Mouse (Mus musculus) cerebellum, adult 11-12 months (tissue): Measurements from ENCODE around the gene Etl4.

Experiments used
- DNase-seq: peaks from one replicate; pipeline ENCODE4 v3.0.0; 2022

The Etl4 gene

DNA sequence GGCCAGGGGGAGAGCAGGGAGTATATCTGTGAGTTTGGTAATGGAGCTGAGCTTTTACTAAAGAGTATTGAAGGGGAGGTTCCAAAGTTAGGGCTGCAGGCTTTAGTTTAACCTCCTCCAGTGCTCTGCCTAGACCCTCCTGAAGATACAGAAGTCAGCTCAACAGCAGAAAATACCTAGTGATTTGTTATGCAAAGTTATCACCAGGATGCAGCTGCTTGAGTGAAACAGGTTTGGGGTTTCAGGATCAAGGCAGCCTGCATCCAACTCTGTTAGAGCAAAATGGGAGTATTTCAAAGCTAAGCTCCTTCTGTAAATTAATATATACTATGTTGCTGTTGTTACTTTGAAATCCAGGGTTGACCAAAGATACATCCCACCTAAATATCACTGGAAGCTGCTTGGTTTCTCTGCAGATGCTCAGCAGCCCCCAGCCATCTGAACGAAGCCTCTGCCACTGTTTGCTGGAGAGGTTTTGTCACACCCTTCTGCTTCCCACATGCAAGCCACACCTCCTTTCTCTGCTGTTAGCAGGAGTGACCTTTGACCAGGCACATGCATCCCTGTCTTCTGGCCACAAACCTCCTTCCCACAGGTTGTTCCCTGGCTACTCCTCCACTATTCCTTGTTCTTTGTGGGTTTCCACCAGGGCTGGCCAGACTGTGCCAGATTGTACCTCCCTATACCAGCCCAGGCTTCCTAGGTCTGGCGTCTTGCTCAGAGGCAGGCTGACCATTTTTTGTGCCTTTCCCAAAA, 814.6 kb downstream of the Etl4 start:
- DNase-seq, result no peak

DNA sequence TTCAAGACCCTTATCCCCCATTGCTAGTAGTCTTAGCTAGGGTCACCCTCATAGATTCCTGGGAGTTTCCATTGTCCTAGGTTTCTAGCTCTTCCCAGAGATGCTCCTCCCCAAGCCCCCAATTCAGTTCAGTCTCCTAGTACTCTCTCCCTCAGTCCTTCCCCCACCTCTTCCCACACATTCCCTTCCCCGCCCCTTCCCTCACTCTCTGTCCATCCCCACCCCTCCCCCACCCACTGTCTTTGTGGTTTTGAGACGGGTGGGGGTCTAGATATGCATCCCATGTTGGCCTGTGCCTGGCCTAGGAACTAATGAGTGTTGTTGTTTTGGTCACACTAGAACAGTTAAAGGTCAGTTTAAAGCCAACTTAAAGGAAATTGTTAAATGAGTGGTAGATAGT, 817.4 kb downstream of the Etl4 start:
- no peak for DNase-seq

DNA sequence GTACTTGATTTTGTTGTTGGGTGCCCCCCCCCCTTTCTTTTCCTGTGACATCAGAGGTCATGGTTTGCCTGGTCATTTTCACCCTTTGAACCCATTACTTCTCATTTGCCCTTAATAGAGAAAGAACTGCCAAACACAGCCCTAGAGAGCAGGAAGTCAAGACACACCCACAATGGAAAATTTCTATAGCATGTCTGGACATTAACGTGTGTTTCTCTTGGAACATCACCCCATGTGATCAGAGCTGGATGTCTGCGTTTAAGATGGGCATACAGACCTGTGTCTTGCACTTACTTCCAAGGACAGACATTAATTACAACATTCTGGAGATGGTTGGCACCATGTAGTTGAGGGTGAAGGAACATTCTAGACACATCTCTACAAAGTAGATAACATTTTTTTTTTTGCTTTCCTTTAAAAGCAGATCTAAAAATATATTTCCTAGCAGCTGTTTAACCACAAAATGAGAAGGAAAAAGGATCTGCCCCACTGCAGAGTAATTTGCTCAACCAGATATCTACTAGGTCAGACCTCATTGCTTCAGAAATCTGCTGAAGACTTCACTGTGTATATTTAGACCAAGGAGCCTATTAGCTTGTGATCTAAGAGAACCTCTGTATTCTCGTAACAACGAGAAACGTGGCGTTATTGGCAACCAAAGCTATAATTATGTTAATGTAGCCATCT, 818.3 kb downstream of the Etl4 start:
- DNase-seq, result no peak

DNA sequence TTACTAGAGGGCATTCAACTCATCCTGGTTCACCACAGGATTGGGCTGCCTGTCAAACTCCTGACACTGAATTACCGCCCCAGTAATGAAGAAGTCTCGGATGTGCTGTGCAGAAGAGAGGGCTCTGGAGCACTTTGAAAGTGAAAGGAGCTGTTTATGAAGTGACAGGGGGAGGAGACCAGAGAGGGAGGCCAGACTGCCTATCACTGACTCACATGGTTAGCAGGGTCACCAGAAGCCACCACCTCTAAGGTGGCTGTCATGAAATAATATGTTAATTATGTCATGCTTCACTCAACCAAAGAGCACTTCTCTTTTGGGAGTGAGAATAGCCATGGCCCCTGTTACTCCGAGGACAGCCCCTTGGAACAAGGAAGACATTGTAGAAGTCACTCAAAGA, 825.9 kb downstream of the Etl4 start:
- DNase-seq, result no peak

DNA sequence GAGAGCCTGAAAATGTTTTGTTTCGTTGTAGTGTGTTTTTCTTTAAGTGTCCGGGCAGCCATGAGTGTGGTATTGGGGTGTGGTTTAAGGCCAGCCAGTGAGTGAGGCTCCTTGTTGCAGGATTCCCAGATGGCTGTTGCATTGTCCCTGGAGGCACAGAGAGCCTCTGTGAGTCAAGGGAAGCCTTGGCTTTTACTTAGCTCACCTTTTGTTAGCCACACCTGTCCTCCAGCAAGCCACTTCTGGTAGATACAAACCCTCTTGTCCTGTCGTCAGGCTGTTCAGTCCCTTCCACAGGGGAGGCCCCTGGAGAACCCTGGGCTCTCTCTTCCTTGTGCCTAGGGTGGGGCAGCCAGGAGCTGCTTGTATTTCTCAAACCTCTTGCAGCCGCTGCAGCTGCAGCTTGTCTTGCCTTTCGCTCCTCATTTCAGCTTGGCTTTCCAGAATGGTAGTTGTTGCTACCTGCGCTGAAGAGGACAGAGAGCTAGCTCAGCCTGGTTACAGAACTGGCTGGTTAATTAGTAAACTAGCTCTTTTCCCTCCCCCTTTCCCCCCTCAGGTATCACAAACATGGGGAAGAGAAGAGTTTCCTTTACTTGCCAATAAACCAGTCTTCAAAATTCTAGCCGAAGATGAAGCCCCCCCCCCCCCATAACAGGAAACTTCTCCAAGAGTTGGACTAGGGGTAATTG, 826.9 kb downstream of the Etl4 start:
- no peak for DNase-seq

DNA sequence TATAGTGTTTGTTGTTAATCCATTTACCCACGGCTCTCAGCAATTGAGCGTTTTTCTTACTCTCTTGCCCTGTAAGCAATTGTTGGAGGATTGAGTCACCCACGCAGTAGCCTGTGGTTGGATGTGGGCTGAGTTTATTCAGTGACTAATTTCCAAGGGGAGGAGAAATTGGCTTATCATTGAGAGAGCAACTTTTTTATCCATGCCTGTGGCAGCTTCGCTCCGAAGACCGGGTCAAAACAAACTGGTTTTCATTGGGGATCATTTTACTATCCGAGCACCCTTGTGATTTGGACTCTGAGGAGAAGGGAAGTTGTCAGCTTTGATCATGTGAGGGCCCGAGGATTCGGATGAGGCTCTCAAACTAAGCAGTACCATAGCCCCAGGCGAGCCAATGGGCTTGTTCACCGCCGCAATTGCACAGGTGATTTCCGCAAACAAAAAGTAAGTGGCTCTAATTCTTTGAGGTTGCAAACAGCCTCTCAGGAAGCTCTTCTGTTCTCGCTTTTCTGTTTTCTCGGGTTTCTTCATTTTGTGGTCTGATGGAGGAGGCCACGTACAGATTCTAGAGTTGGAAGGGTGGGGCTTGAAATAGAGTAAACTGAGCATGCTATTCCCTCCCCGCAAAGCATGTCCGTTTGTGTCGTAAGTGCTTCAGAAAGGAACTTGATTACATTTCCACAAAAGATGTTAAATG, 827.7 kb downstream of the Etl4 start:
- no peak for DNase-seq

DNA sequence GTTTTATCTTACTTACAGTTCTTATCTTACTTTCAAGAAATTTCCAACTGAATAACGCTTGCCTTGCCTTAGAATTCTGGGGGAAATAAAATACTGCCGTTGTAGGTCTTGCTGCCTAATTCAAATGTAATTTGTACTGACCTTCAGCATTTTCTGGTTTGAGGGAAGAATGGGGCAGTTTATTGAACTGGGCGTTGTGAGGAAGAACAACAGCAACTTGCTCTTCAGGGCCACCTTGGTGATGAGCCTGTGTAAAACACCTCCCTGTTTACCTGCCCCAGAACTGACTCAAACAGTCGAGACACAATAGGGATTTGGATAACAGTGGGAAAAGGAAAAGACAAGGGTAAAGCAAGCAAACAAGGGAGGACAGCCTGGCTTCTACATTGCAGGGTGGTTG, 828.3 kb downstream of the Etl4 start:
- no peak for DNase-seq

DNA sequence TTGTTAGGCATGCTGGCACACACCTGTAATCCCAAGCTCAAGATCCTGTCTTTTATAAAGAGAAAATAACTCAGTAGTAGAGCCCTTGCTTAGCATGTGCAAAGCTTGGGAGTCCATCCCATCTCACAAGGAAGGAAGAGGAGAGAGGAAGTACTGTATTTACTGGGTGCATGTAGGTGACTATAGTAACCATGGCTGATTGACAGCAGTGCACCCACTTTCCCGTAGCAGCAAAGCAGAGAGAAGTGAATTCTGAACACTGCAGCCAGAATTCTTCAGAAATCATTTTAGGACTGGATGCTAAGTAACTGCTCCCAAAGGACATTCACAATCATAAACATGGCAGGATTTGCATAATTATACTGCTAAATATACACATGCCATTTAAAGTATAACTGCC, 838.1 kb downstream of the Etl4 start:
- DNase-seq, result no peak

DNA sequence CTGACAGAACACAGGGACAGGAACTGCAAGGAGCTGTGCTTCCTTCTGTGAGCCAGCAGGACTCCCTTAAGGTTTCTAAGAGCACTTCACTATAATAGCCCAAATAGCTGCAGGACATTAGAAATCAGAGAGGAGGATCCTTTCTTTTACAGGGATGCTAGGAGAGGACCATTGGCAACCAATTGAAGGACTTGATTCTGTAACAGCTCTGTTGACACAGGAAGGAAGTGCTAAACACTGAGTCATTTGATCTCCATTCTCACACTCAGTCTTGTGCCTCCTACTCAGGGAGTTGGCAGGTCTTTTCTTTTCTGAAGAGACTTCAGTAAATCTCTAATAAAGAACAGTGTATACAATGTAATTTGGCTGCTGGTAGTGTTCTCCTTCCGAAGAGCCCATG, 838.9 kb downstream of the Etl4 start:
- no peak for DNase-seq

DNA sequence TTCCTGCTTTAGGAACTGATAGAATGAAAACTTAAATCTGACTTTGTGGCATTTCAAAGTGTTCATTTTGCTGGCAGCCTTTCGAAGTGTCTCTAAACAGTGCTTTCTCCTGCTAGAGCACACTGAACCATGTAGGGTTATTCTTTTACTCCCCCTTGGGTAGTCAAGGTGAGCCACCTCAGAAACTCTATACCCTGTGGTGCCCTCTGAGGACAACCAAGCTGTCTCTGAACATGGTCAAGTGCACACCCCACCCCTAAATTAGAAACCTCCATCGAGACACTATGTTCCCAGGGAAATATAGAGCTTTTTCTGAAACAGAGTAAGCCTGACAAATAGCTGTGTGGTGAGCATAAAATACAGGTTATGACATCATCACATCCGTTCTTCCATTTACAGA, 840.1 kb downstream of the Etl4 start:
- no peak for DNase-seq

DNA sequence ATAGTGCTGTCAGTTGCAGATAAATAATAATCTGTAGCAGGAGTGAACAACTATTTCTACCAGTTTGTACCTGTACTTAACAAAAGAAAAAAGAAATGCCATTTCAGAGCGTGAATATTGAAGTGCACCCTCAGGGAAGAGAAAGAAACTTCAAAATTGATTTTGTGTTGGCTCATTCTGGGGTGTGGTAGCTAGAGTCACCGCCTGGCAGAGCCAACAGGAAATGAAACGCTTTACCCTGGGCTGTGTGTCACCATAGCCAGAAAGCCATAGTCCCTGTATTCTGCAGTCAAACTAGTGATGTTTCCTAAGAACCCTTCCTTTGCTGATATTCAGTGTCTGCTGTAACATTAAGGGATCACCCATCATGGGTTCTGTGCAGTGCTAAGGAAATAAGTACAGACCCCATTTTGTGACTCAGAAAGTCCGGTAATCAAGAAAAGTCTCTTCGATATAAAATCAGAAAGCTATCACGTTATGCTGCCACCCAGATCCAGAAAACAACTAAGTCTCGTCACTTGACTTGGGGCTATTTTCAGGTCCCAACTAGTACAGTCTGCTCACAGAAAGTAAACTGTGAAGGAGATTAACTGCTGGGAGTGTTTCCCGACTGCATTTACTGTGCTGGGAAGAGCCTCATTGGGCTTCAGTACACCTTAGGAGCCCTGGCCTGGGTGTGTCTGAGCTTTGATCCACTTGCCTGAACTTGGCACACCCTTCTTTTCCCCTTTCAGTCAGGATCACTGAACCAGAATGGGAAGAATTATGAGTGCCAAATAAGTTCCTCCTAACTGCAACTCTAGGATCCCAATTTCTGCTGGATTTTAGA, 843.9 kb downstream of the Etl4 start:
- no peak for DNase-seq

DNA sequence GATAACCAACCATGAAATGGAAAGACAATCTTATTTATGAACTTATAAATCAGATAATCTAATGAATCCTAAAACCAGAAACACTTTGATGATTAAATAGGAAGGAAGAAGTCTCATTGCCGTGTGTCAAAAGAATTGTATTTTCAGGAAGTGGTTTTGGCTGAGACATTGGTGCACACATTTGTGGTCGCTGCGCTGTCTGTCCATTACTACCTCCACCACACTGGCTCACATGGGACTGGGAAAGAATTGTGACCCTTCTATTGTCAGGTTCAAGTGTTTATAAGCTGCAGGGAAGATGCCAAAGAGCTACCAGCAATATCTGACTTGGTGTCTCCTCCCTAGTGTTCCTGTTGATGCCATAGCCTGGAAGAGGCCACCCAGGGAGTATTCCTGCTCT, 847.4 kb downstream of the Etl4 start:
- DNase-seq, result no peak

DNA sequence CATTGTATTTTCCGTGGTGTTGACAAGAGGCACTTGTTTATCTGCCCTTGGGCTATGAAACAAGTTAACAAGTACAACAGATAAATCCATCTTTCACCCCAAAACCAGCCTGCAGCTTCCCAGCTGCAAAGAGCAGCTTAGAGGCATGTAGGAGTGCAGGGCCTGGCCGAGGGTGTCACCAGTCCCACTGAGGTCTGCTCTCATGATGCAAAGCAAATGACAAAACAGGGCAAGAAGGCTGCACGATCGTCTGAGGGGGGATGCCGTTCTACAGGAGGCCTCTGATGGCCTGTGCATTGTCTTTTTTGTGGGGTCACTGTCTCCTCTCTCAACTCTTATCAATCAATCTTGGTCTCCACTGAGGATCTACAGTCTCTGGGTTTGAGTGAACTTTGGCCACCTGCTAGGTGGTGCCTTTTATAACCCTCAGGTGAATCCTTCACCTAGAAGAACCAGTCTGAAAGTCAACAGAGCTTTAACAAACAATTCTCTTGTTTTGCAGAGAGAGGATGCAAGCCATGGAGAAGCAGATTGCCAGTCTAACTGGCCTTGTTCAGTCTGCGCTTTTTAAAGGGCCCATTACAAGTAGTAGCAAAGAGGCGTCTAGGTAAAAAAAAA, 849.6 kb downstream of the Etl4 start:
- no peak for DNase-seq

DNA sequence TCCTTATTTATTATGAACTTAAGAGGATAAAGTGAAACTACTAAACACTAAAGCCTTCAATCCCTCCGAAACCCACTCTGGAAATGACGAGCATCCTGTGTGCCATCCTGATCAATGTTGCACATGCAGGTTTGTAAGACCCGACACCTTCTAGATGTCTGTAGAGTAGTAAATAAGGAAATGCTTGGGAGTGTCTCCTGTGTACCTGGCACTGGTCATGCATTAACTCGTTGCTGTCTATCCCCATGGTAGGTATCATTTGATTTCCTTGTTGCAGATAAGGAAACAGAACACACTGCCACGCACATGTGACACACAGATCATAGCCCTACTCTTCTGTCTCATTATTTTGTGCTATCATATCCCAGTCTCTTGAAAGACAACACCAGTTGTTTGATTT, 851.7 kb downstream of the Etl4 start:
- no peak for DNase-seq

DNA sequence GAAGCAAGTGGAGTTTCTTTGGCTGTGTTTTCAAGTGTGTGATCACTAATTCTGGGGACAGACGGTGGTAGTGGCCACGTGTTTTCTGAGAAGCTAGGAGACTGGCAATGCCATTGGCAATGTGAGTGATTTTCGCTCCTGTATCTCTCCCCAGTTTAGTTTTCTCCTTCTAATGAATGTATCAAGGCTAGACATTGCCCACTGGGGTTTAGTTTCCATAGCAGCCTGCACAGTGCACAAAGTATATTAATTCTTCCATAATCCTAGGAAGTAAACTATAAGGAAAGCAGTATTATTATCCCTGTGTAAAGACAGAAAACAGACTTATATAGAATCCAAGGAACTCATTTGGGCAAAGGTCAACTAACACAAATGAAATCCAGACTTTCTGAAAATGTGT, 852.2 kb downstream of the Etl4 start:
- no peak for DNase-seq

DNA sequence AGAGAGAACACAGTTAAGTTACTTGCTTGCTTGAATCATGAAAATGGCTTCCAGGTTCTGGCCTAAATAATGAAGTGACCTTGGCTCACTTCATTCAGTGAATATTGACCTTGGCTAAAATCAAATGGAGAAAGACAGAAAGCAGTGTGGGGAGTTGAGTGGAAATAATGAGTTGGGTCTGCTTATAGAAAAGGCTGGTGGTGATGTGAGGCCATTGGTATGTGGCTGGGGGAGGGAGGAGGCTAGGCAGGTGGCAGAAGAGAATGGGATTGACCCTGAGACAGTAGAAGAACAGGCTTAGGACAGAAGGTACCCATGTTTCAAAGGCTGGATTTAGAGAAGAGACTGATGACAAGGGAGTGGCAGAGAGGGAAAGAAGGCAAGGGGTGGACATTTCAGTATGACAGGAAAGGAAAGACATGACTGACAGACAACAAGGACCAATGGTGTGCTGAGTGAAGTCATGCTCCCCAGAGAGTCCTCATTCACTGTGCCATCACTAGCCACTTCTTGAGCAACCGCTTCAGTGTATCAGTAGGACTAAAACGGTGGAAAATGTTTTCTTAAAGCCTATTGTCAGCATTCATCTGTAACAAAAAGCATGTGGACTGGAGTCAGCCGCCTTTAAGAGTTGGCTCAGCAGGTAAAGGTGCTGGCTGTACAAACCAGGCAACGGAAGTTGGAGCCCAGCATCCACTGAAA, 854.1 kb downstream of the Etl4 start:
- no peak for DNase-seq

DNA sequence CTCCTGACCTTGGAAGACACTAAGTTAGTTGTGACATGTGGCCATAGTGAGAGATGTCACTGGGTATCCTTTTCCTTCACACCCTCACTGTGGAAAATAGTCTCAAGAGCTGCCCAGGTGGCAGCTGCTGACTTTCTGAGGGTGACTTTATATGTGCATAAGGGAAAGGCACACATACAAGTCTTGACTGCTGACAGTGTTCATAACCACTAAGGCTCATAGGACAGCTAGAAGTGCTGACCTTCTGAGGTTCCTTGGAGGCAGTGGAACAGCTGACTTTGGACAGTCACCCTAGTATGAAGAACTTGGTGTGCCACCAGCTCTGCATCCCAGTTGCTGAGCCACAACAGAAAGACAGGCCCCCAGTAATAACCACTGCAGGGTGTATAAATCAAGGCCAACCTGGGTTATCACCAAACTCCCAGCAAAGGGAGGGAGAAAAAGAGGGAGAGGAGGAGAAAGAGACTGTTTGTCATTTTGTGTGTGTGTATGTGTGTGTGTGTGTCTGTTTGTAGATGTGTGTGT, 855.0 kb downstream of the Etl4 start:
- no peak for DNase-seq

DNA sequence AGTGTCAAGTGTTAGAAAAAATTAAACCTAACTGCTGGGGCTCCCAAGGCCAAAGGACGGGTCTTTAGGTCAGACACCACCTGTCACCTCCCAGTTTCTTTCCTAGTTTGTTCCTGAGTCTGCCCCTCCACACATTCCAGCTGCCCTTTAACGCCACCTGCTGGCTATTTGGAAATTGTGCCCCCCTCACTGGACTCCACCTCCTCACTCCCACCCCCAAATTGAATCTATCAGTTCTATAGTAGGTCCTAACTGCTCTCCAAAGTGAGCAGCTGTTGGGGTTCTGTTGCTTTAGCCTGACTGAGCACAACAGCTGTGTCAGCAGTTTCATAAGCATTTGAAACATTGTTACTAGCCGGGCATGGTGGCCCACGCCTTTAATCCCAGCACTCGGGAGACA, 859.1 kb downstream of the Etl4 start:
- DNase-seq, result no peak

DNA sequence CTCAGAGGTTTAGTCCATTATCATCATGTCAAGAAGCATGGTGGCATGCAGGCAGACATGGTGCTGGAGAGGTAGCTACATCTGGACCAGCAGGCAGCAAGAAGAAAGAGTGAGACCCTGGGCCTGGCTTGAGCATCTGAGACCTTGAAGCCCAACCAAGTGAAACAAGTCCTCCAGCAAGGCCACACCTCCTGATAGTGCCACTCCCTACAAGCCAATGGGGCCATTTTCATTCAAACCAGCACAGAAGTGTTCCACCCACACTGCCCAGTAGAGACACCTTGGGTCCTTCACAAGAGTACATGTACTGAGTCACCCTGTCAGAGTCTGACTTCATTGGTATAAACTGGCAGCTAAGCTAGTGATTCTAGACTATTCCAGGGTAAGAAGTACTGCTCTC, 860.6 kb downstream of the Etl4 start:
- no peak for DNase-seq

DNA sequence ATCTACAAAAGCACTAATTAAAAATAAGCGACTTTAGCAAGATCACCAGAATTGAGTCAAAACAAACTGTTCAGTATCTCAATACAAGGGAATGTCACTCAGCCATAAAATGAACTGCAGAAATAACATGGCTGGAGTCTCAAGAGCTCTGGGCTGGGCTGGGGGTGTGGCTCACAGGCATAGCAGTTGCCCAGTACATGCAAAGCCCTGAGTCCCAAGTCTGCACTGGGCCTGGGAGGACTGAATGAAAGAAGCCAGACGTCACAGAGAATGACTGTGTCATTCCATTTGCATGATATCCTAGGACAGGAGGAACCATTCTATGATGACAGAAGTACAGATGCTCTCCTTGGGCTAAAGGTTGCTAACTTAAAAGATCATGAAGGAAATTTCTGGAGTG, 864.9 kb downstream of the Etl4 start:
- DNase-seq, result no peak

DNA sequence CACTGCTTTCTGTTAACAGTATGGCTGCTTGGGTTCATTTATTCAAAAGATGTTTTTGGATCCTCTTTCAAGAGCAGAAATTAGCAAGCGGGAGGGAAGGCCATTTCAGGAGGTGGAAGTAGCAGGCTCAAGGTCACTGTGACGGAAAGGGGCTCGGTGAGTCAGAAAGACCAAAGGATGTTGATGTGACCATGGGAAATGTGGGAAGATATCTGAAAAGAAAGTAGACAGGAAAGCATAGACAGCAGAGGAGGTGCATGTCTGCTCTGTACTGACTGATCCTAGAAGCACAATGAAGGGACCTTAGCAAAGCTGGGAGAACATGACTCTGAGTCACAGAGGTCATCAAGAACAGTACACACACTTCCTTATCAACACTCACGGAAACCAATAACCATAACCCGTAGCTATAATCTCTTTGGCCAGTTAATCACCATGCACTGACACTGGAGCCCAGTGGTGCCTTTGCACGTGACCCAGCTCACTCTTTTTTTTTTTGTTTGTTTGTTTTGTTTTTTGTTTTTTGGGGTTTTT, 866.7 kb downstream of the Etl4 start:
- DNase-seq, result no peak
